Mouse (Mus musculus): ENCODE measurements around the gene Erc2.

The Erc2 gene

GRCm38 (mm10) chr14:28173736-28174135, 551.5 kb downstream of the Erc2 start:
- no peak for DNase-seq (ENCODE audit: low read depth, low spot score)

GRCm38 (mm10) chr14:28181070-28181825, 559.0 kb downstream of the Erc2 start:
- DNase-seq (ENCODE audit: low read depth, low spot score): peak; percentile 23

- peak; percentile 45 for DNase-seq (ENCODE audit: low read depth, low spot score)
Measured at GRCm38 (mm10) chr14:28192711-28193364, 570.6 kb downstream of the Erc2 start.

GRCm38 (mm10) chr14:28203874-28204273, 581.6 kb downstream of the Erc2 start:
- DNase-seq (ENCODE audit: low read depth, low spot score): no peak

GRCm38 (mm10) chr14:28206303-28206702, 584.1 kb downstream of the Erc2 start:
- DNase-seq (ENCODE audit: low read depth, low spot score): no peak

- no peak for DNase-seq (ENCODE audit: low read depth, low spot score)
Measured at GRCm38 (mm10) chr14:28225550-28225949, 603.3 kb downstream of the Erc2 start.

- DNase-seq (ENCODE audit: low read depth, low spot score): no peak
Measured at GRCm38 (mm10) chr14:28230563-28230962, 608.3 kb downstream of the Erc2 start.

- DNase-seq (ENCODE audit: low read depth, low spot score): no peak
Measured at GRCm38 (mm10) chr14:28231241-28231640, 609.0 kb downstream of the Erc2 start.

GRCm38 (mm10) chr14:28238336-28239048, 616.3 kb downstream of the Erc2 start:
- no peak for DNase-seq (ENCODE audit: low read depth, low spot score)

- no peak for DNase-seq (ENCODE audit: low read depth, low spot score)
Measured at GRCm38 (mm10) chr14:28240111-28240510, 617.9 kb downstream of the Erc2 start.

GRCm38 (mm10) chr14:28242743-28243142, 620.5 kb downstream of the Erc2 start:
- DNase-seq (ENCODE audit: low read depth, low spot score): no peak

- no peak for DNase-seq (ENCODE audit: low read depth, low spot score)
Measured at GRCm38 (mm10) chr14:28243474-28243873, 621.2 kb downstream of the Erc2 start.

GRCm38 (mm10) chr14:28262706-28263105, 640.5 kb downstream of the Erc2 start:
- DNase-seq (ENCODE audit: low read depth, low spot score): no peak

GRCm38 (mm10) chr14:28267367-28267766, 645.1 kb downstream of the Erc2 start:
- no peak for DNase-seq (ENCODE audit: low read depth, low spot score)

GRCm38 (mm10) chr14:28271846-28272245, 649.6 kb downstream of the Erc2 start:
- no peak for DNase-seq (ENCODE audit: low read depth, low spot score)

- no peak for DNase-seq (ENCODE audit: low read depth, low spot score)
Measured at GRCm38 (mm10) chr14:28273669-28274068, 651.4 kb downstream of the Erc2 start.

- DNase-seq (ENCODE audit: low read depth, low spot score): no peak
Measured at GRCm38 (mm10) chr14:28274826-28275225, 652.6 kb downstream of the Erc2 start.

GRCm38 (mm10) chr14:28278951-28279350, 656.7 kb downstream of the Erc2 start:
- no peak for DNase-seq (ENCODE audit: low read depth, low spot score)

- DNase-seq (ENCODE audit: low read depth, low spot score): no peak
Measured at GRCm38 (mm10) chr14:28280376-28280775, 658.1 kb downstream of the Erc2 start.

GRCm38 (mm10) chr14:28283319-28284095, 661.3 kb downstream of the Erc2 start:
- no peak for DNase-seq (ENCODE audit: low read depth, low spot score)

GRCm38 (mm10) chr14:28286511-28286910, 664.3 kb downstream of the Erc2 start:
- DNase-seq (ENCODE audit: low read depth, low spot score): no peak

- DNase-seq (ENCODE audit: low read depth, low spot score): no peak
Measured at GRCm38 (mm10) chr14:28288196-28288595, 666.0 kb downstream of the Erc2 start.
